Mouse (Mus musculus): Measurements from ENCODE around the gene Shc3. TPM values are rescaled to one million over a fixed set of nuclear protein-coding genes. Genes with fewer than 3 reads are reported as not detected.

Shc3 gene
- polyA plus RNA-seq, 1 experiment from 2014 or later, result 7.5 TPM

- H3K4me1 ChIP-seq, result peaks cover 22% of the 10 kb centered on the region
- no peaks in the 10 kb centered on the region for H3K9me3 ChIP-seq (replicated peaks)
- no peak for ATAC-seq (ENCODE audit: low FRiP score)
- 71% methylated on average over 12 of the region's 12 CpGs for WGBS
- no peak overlapping the region for H3K4me3 ChIP-seq (replicated peaks)
- H3K4me2 ChIP-seq, result peak overlapping the region; percentile 27
- H3K27ac ChIP-seq (replicated peaks), result no peak overlapping the region
- H3K9ac ChIP-seq (replicated peaks), result no peak overlapping the region
- H3K36me3 ChIP-seq, result no peaks in the 10 kb centered on the region
- H3K27me3 ChIP-seq (replicated peaks), result peaks cover 29% of the 10 kb centered on the region
Observed at GRCm38 (mm10) chr13:51411696-51412430, 157.4 kb downstream of the Shc3 start.

GRCm38 (mm10) chr13:51411243-51411642 is 158.0 kb downstream of the Shc3 start:
- no peaks in the 10 kb centered on the region for H3K36me3 ChIP-seq
- 0 out of 2 replicates have a peak overlapping the region, but pooled peaks have one; percentile 24 for H3K9ac ChIP-seq (replicated peaks)
- peaks cover 15% of the 10 kb centered on the region for H3K4me1 ChIP-seq
- 75% methylated on average over 9 of the region's 9 CpGs for WGBS
- no peak for ATAC-seq (ENCODE audit: low FRiP score)
- peaks cover 29% of the 10 kb centered on the region for H3K27me3 ChIP-seq (replicated peaks)
- H3K9me3 ChIP-seq (replicated peaks), result no peaks in the 10 kb centered on the region
- peak overlapping the region; percentile 27 for H3K4me2 ChIP-seq
- H3K4me3 ChIP-seq (replicated peaks), result no peak overlapping the region
- H3K27ac ChIP-seq (replicated peaks), result no peak overlapping the region

GRCm38 (mm10) chr13:51409936-51410481 is 159.2 kb downstream of the Shc3 start:
- H3K27me3 ChIP-seq (replicated peaks), result peaks cover 29% of the 10 kb centered on the region
- peak overlapping the region; percentile 27 for H3K4me2 ChIP-seq
- H3K36me3 ChIP-seq, result no peaks in the 10 kb centered on the region
- H3K4me3 ChIP-seq (replicated peaks), result peak overlapping the region; percentile 14
- no peak for ATAC-seq (ENCODE audit: low FRiP score)
- 84% methylated on average over 6 of the region's 6 CpGs for WGBS
- no peak overlapping the region for H3K27ac ChIP-seq (replicated peaks)
- peaks cover 15% of the 10 kb centered on the region for H3K4me1 ChIP-seq
- no peak overlapping the region for H3K9ac ChIP-seq (replicated peaks)
- no peaks in the 10 kb centered on the region for H3K9me3 ChIP-seq (replicated peaks)

GRCm38 (mm10) chr13:51408519-51409001 is 160.7 kb downstream of the Shc3 start, which contains the start of gene S1pr3:
TSS of gene S1pr3 (plus strand) at chr13:51408639.
- peaks cover 29% of the 10 kb centered on the region for H3K27me3 ChIP-seq (replicated peaks)
- peak within 1 kb of the TSS; percentile 61 for H3K4me2 ChIP-seq
- no peaks in the 10 kb centered on the region for H3K9me3 ChIP-seq (replicated peaks)
- WGBS, result under 1% methylated on average over 33 of the region's 33 CpGs
- H3K9ac ChIP-seq (replicated peaks), result peak within 1 kb of the TSS; percentile 46
- H3K4me1 ChIP-seq, result peaks cover 15% of the 10 kb centered on the region
- H3K36me3 ChIP-seq, result no peaks in the 10 kb centered on the region
- peak within 1 kb of the TSS; percentile 38 for H3K4me3 ChIP-seq (replicated peaks)
- H3K27ac ChIP-seq (replicated peaks), result no peak within 1 kb of the TSS
- ATAC-seq (ENCODE audit: low FRiP score), result peak; percentile 50; the same call in 1 of the 2 replicates

GRCm38 (mm10) chr13:51407541-51408217 is 161.5 kb downstream of the Shc3 start:
- H3K9ac ChIP-seq (replicated peaks), result no peak overlapping the region
- H3K36me3 ChIP-seq, result no peaks in the 10 kb centered on the region
- peak overlapping the region; percentile 21; the same call in 1 of the 2 replicates for H3K4me2 ChIP-seq
- no peak overlapping the region for H3K4me3 ChIP-seq (replicated peaks)
- H3K4me1 ChIP-seq, result peaks cover 15% of the 10 kb centered on the region
- WGBS, result 34% methylated on average over 13 of the region's 13 CpGs
- H3K9me3 ChIP-seq (replicated peaks), result no peaks in the 10 kb centered on the region
- no peak overlapping the region for H3K27ac ChIP-seq (replicated peaks)
- ATAC-seq (ENCODE audit: low FRiP score), result no peak
- peaks cover 29% of the 10 kb centered on the region for H3K27me3 ChIP-seq (replicated peaks)

GRCm38 (mm10) chr13:51405731-51406320 is 163.4 kb downstream of the Shc3 start:
- H3K36me3 ChIP-seq, result no peaks in the 10 kb centered on the region
- H3K4me1 ChIP-seq, result peaks cover 21% of the 10 kb centered on the region
- 95% methylated on average over 13 of the region's 13 CpGs for WGBS
- H3K9me3 ChIP-seq (replicated peaks), result no peaks in the 10 kb centered on the region
- H3K4me3 ChIP-seq (replicated peaks), result no peak overlapping the region
- no peak overlapping the region for H3K27ac ChIP-seq (replicated peaks)
- no peak overlapping the region for H3K4me2 ChIP-seq
- H3K9ac ChIP-seq (replicated peaks), result no peak overlapping the region
- peaks cover 27% of the 10 kb centered on the region for H3K27me3 ChIP-seq (replicated peaks)
- no peak for ATAC-seq (ENCODE audit: low FRiP score)

- no peaks in the 10 kb centered on the region for H3K36me3 ChIP-seq
- peaks cover 20% of the 10 kb centered on the region for H3K27me3 ChIP-seq (replicated peaks)
- no peak overlapping the region for H3K27ac ChIP-seq (replicated peaks)
- no peak overlapping the region for H3K9ac ChIP-seq (replicated peaks)
- peaks cover 29% of the 10 kb centered on the region for H3K4me1 ChIP-seq
- H3K4me2 ChIP-seq, result no peak overlapping the region
- H3K4me3 ChIP-seq (replicated peaks), result no peak overlapping the region
- ATAC-seq (ENCODE audit: low FRiP score), result no peak
- no peaks in the 10 kb centered on the region for H3K9me3 ChIP-seq (replicated peaks)
- WGBS, result 92% methylated on average over 4 of the region's 4 CpGs
Observed at GRCm38 (mm10) chr13:51404566-51404965, 164.7 kb downstream of the Shc3 start.

- ATAC-seq (ENCODE audit: low FRiP score), result peak; percentile 90
- H3K27me3 ChIP-seq (replicated peaks), result no peaks in the 10 kb centered on the region
- no peaks in the 10 kb centered on the region for H3K36me3 ChIP-seq
- H3K4me2 ChIP-seq, result peak overlapping the region; percentile 82
- WGBS, result 3% methylated on average over 20 of the region's 20 CpGs
- H3K4me1 ChIP-seq, result peaks cover 14% of the 10 kb centered on the region
- peak overlapping the region; percentile 44 for H3K9ac ChIP-seq (replicated peaks)
- H3K9me3 ChIP-seq (replicated peaks), result no peaks in the 10 kb centered on the region
- peak overlapping the region; percentile 41 for H3K4me3 ChIP-seq (replicated peaks)
- peak overlapping the region; percentile 66 for H3K27ac ChIP-seq (replicated peaks)
Observed at GRCm38 (mm10) chr13:51400736-51401501, 168.3 kb downstream of the Shc3 start.

GRCm38 (mm10) chr13:51400186-51400719 is 169.0 kb downstream of the Shc3 start:
- 26% methylated on average over 14 of the region's 14 CpGs for WGBS
- H3K27ac ChIP-seq (replicated peaks), result peak overlapping the region; percentile 66

GRCm38 (mm10) chr13:51399562-51399961 is 169.7 kb downstream of the Shc3 start:
- no peak for ATAC-seq (ENCODE audit: low FRiP score)
- Histone ChIP-seq H3K4me3 (replicated peaks) (no peak overlapping the region), H3K9ac (replicated peaks) (no peak overlapping the region), H3K9me3 (replicated peaks) (no peaks in the 10 kb centered on the region), H3K27ac (replicated peaks) (no peak overlapping the region), H3K27me3 (replicated peaks) (no peaks in the 10 kb centered on the region), H3K4me2 (no peak overlapping the region), H3K4me1 (peaks cover 14% of the 10 kb centered on the region), H3K36me3 (no peaks in the 10 kb centered on the region)
- 95% methylated on average over 3 of the region's 3 CpGs for WGBS

More at GRCm38 (mm10) chr13:51400186-51400719, 169.0 kb downstream of the Shc3 start:
- H3K9ac ChIP-seq (replicated peaks), result peak overlapping the region; percentile 44
- peaks cover 14% of the 10 kb centered on the region for H3K4me1 ChIP-seq
- H3K36me3 ChIP-seq, result no peaks in the 10 kb centered on the region
- peak overlapping the region; percentile 41 for H3K4me3 ChIP-seq (replicated peaks)
- peak; percentile 73 for ATAC-seq (ENCODE audit: low FRiP score)
- H3K9me3 ChIP-seq (replicated peaks), result no peaks in the 10 kb centered on the region
- peak overlapping the region; percentile 82 for H3K4me2 ChIP-seq
- no peaks in the 10 kb centered on the region for H3K27me3 ChIP-seq (replicated peaks)
